Mouse (Mus musculus) brain, embryonic 14.5 days (tissue): ENCODE data around the gene Hist1h2ac.

ENCODE experiments used
- CTCF ChIP-seq: fragments of 200-500 bp; IDR thresholded peaks from 2 replicates; pipeline ENCODE4 v1.5.1; 2012; ENCODE audit warnings: inconsistent platforms, mild to moderate bottlenecking, moderate library complexity, borderline replicate concordance; ENCODE audit not compliant: insufficient read depth, insufficient read length; ENCODE audit errors: extremely low read depth
- POLR2A ChIP-seq: fragments of 200-500 bp; IDR thresholded peaks from 2 replicates; pipeline ENCODE4 v1.6.1; 2012; ENCODE audit warnings: mild to moderate bottlenecking, inconsistent platforms, borderline replicate concordance; ENCODE audit not compliant: poor library complexity, insufficient read depth, insufficient read length, severe bottlenecking; ENCODE audit errors: extremely low read depth

GRCm38 (mm10) chr13:23685966-23686365, 2.2 kb upstream of the Hist1h2ac start:
- TF ChIP-seq CTCF: no peak
- TF ChIP-seq POLR2A: no peak
